Mouse (Mus musculus) limb, embryonic 11.5 days (tissue): Measurements from ENCODE around the gene Krtap12-1. TPM values are rescaled to one million over a fixed set of nuclear protein-coding genes. Genes with fewer than 3 reads are reported as not detected.
"Not testable (repeated sequence)": the region's sequence is repeated elsewhere in the genome, so short reads cannot be mapped to it uniquely, and the experiment has no call there.

Experiments
- ATAC-seq: fragments of 200-750 bp; cut with Nextera tagmentation; 2 replicates; pipeline ENCODE4 v1.8.0; 2017; ENCODE audit warnings: low read depth; ENCODE audit not compliant: insufficient number of reproducible peaks, low FRiP score, low TSS enrichment
- DNase-seq: peaks from one replicate; pipeline ENCODE4 v3.0.0-alpha.2; 2015; ENCODE audit warnings: low spot score
- H3K27ac ChIP-seq: fragments of 300-500 bp; sonication (generic); replicated peaks from 2 replicates; pipeline ENCODE4 v1.5.1; 2014; ENCODE audit warnings: low read depth, mild to moderate bottlenecking, low read length
- H3K27me3 ChIP-seq: fragments of 300-500 bp; sonication (generic); 2 replicates; pipeline ENCODE4 v1.6.1; 2014; ENCODE audit warnings: mild to moderate bottlenecking, low read length, mixed read lengths; ENCODE audit not compliant: control insufficient read depth, insufficient read depth
- H3K36me3 ChIP-seq: fragments of 300-500 bp; sonication (generic); 2 replicates; pipeline ENCODE4 v1.6.1; 2014; ENCODE audit warnings: mild to moderate bottlenecking, low read length, moderate library complexity, mixed read lengths; ENCODE audit not compliant: control insufficient read depth, insufficient read depth
- H3K4me1 ChIP-seq: fragments of 300-500 bp; sonication (generic); 2 replicates; pipeline ENCODE4 v1.6.1; 2014; ENCODE audit warnings: low read length, mixed read lengths; ENCODE audit not compliant: control insufficient read depth, insufficient read depth
- H3K4me2 ChIP-seq: fragments of 300-500 bp; sonication (generic); 2 replicates; pipeline ENCODE4 v1.6.1; 2014; ENCODE audit warnings: low read depth, mild to moderate bottlenecking, moderate library complexity; ENCODE audit not compliant: severe bottlenecking
- H3K4me3 ChIP-seq: fragments of 300-500 bp; sonication (generic); 2 replicates; pipeline ENCODE4 v1.5.1; 2014; ENCODE audit warnings: low read depth, low read length
- H3K9ac ChIP-seq: fragments of 300-500 bp; sonication (generic); 2 replicates; pipeline ENCODE4 v1.6.1; 2014; ENCODE audit warnings: mild to moderate bottlenecking, low read length
- H3K9me3 ChIP-seq: fragments of 300-500 bp; sonication (generic); 2 replicates; pipeline ENCODE4 v1.6.1; 2016; ENCODE audit warnings: low read length; ENCODE audit not compliant: control insufficient read depth
- WGBS: fragments of 180-500 bp; shearing (Covaris S2); extraction: QIAGEN DNeasy Blood & Tissue Kit; methylation state at CpG from one replicate; pipeline ENCODE4 v1.1.7; 2014; 5-methylcytosine and 5-hydroxymethylcytosine counted together
- polyA plus RNA-seq: library from polyadenylated mRNA; unstranded; fragments of >200 nt; fragmentation: Nextera tagmentation; extraction: Ambion mirVana; gene quantifications from 2 replicates; pipeline ENCODE4 v1.2.1, GENCODE M21; 2014

Krtap12-1 gene
- polyA plus RNA-seq, 1 experiment from 2014 or later = not detected

DNA sequence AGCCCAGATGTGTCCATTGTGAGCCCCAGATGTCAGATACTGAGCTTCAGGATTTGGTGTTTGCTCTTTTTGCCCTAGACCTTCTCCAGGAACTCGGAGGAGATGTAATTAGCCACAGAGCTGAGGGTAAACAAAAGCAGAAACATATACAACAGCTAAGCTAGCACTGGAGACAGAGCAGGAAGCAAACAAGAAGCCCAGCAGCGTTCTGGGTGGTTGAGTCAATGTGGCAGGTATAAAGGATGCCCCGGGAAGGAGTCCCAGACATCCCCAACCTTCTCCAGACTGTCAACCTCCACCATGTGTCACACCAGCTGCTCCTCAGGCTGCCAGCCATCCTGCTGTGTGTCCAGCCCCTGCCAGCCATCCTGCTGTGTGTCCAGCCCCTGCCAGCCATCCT, 5.8 kb downstream of the Krtap12-1 start, which contains the start of gene Gm10100:
Gene Gm10100 (plus strand): TSS at position 301 of the 400 bp plus-strand sequence.
- H3K4me1 ChIP-seq = no peaks in the 10 kb centered on the region
- no peak within 1 kb of the TSS for H3K4me2 ChIP-seq
- no peak for ATAC-seq
- H3K27me3 ChIP-seq = no peaks in the 10 kb centered on the region
- no peaks in the 10 kb centered on the region for H3K9me3 ChIP-seq
- no peak within 1 kb of the TSS for H3K9ac ChIP-seq
- H3K4me3 ChIP-seq = no peak within 1 kb of the TSS
- no peaks in the 10 kb centered on the region for H3K36me3 ChIP-seq
- no peak within 1 kb of the TSS for H3K27ac ChIP-seq
- 29% methylated on average over 3 of the region's 3 CpGs for WGBS
- DNase-seq = no peak

DNA sequence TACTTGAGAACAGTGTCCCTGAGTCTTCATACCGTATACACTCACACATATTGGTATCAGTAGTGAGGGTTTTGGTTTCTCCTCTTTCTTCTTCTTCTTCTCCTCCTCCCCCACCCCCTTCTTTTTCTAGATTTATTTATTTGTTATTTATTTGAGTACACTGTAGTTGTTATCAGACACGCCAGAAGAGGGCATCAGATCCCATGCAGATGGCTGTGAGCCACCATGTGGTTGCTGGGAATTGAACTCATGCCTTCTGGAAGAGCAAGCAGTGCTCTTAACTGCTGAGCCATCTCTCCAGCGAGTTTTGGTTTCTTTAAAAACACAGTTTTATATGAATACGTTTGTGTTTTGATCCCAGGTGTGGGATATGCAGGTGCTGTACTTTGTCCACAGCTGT, 7.9 kb downstream of the Krtap12-1 start:
- Histone ChIP-seq H3K27ac (no peak overlapping the region), H3K9ac (no peak overlapping the region), H3K4me1 (no peaks in the 10 kb centered on the region), H3K4me2 (no peak overlapping the region), H3K4me3 (no peak overlapping the region), H3K36me3 (no peaks in the 10 kb centered on the region), H3K9me3 (no peaks in the 10 kb centered on the region), H3K27me3 (no peaks in the 10 kb centered on the region)
- peak; percentile 26 for DNase-seq
- ATAC-seq = no peak
- 63% methylated on average over 4 of the region's 4 CpGs for WGBS

DNA sequence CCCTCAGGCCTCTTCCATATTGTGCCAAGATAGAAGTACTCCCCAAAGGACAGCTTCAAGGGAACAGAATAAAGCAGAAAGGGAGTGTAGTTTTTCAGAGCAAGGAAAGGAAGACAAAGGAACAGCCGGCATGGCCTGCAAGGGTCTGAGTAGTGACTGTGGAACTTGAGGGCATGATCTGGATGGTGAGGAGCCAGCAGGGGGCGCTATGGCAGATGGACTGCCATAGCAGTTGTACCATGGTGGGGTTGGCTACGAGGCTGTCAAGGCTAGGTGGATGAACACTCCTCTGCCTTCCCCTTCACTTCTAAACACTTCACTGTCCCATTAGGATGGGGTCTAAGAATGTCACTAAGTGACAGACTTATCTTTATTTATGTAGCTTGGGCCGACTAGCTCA, 8.8 kb downstream of the Krtap12-1 start:
- ATAC-seq (no peak), DNase-seq (peak; percentile 43)
- Histone ChIP-seq H3K36me3 (no peaks in the 10 kb centered on the region), H3K9ac (no peak overlapping the region), H3K27me3 (no peaks in the 10 kb centered on the region), H3K4me2 (no peak overlapping the region), H3K4me3 (no peak overlapping the region), H3K4me1 (no peaks in the 10 kb centered on the region), H3K9me3 (no peaks in the 10 kb centered on the region), H3K27ac (no peak overlapping the region)
- WGBS = 55% methylated on average over 4 of the region's 4 CpGs

DNA sequence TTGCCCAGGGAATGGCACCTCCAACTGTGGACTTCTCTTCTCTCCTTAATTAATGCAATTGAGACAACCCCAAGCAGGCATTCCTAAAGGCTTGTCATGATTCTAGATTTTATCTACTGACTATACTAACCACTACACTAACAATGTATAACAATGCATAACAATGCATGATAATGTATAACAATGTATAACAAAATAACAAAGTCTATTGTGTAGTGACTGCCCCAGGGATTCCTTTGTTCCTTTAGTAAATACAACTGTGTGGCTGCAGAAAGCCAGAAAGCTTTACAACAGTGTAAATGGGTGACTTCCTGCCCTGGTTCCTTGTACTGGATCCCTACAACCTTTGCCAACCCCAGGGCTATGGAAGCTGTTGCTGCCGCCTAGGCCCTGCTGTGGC, 15.5 kb downstream of the Krtap12-1 start:
- H3K9me3 ChIP-seq = no peaks in the 10 kb centered on the region
- WGBS = 76% methylated on average over 1 of the region's 1 CpGs
- H3K4me1 ChIP-seq = peaks cover 3% of the 10 kb centered on the region; the same call in 1 of the 2 replicates
- H3K4me3 ChIP-seq = no peak overlapping the region
- H3K27me3 ChIP-seq = no peaks in the 10 kb centered on the region
- H3K36me3 ChIP-seq = no peaks in the 10 kb centered on the region
- DNase-seq = no peak
- no peak overlapping the region for H3K27ac ChIP-seq
- no peak for ATAC-seq
- no peak overlapping the region for H3K9ac ChIP-seq
- no peak overlapping the region for H3K4me2 ChIP-seq

DNA sequence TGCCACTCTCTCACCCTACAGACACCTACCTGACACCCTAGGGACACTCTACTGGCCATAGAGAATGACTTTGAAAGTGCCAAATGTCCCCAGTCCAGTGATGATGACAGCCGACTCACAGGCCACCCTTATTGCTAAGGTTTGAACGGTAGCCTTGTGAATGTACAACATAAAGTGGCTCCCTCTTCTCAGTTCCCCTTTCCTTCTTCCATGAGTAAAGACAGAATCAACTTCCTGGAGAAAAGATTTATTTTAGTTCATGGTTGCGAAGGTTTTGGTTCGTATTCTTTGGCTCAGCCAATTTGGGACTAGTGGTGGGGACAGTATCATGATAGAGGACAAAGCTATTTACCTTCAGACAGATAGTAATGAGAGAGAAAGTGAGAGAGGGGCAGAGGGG, 18.5 kb downstream of the Krtap12-1 start:
- WGBS = 86% methylated on average over 4 of the region's 4 CpGs
- no peak overlapping the region for H3K27ac ChIP-seq
- H3K27me3 ChIP-seq = no peaks in the 10 kb centered on the region
- no peaks in the 10 kb centered on the region for H3K9me3 ChIP-seq
- ATAC-seq (no peak), DNase-seq (no peak)
- peaks cover 15% of the 10 kb centered on the region for H3K4me1 ChIP-seq
- H3K36me3 ChIP-seq = no peaks in the 10 kb centered on the region
- no peak overlapping the region for H3K4me3 ChIP-seq
- no peak overlapping the region for H3K4me2 ChIP-seq
- no peak overlapping the region for H3K9ac ChIP-seq

DNA sequence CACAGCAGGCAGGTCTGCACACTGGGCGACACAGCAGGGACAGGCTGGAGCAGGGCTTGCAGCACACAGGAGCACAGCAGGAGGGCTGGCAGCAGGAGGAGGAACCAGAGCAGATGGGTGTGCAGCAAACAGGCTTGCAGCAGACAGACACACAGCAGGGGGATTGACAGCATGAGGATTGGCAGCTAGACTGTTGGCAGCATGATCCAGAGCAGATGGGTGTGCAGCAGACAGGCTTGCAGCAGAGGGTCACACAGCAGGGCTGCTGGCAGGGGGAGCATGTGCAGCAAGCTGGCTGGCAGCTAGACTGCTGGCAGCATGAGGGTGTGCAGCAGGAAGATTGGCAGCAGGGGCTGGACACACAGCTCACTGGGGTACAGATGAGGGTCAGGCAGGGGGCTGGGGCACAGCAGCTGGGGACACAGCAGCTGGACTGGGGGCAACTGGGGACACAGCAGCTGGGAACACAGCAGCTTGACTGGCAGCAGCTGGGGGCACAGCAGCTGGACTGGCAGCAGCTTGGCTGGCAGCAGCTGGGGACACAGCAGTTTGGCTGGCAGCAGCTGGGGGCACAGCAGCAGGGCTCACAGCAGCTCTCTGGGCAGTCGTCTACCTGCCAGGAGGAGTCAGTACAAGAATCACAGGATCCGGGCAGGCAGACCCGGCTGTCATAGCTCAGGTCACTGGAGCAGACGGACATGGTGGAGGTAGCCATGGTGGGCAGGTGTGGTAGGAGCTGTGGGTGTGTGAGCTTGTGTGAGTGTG, 21.7 kb downstream of the Krtap12-1 start, which contains the start of gene Gm18596:
Gene Gm18596 (minus strand): TSS at position 715 of the 765 bp plus-strand sequence.
- not testable (repeated sequence) for H3K36me3 ChIP-seq, H3K9ac ChIP-seq, H3K27me3 ChIP-seq, ATAC-seq, H3K9me3 ChIP-seq, H3K4me3 ChIP-seq, H3K4me2 ChIP-seq
- 43% methylated on average over 4 of the region's 5 CpGs for WGBS
- peaks cover 15% of the 10 kb centered on the region for H3K4me1 ChIP-seq
- DNase-seq = peak; percentile 30
- peak within 1 kb of the TSS; percentile 26; the same call in 1 of the 2 replicates for H3K27ac ChIP-seq

DNA sequence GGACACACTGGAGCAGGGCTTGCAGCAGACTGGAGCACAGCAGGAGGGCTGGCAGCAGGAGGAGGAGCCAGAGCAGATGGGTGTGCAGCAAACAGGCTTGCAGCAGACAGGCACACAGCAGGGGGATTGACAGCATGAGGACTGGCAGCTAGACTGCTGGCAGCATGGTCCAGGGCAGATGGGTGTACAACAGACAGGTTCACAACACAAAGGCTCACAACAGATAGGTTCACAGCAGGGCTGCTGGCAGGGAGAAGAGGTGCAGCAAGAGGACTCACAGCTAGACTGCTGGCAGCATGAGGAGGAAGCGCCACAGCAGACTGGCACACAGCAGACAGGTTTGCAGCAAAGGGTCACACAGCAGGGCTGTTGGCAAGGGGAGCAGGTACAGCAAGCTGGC, 30.3 kb downstream of the Krtap12-1 start:
- H3K9ac ChIP-seq, H3K4me2 ChIP-seq, DNase-seq, H3K27me3 ChIP-seq, H3K36me3 ChIP-seq, ATAC-seq, H3K4me1 ChIP-seq, H3K4me3 ChIP-seq, H3K27ac ChIP-seq, H3K9me3 ChIP-seq: not testable (repeated sequence)
- WGBS = 67% methylated on average over 1 of the region's 1 CpGs

DNA sequence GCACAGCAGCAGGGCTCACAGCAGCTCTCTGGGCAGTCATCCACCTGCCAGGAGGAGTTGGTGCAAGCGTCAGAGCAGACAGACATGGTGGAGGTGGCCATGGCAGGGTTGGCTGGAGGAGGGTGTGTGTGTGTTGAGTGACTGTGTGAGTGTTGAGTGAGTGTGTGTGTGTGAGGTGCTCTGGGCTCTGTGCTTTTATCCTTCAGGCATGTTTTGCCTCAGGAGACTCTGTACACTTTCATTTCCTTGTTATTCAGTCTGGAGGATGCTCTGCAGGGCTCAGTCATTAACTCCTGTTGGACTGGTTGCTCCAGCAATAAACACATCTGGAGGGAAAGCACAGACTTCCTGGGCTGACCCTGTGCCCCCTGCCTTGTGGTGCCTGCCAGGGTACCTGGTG, 30.9 kb downstream of the Krtap12-1 start, which contains the start of gene Gm9736:
Gene Gm9736 (minus strand): TSS at position 101 of the 400 bp plus-strand sequence.
- not testable (repeated sequence) for H3K4me2 ChIP-seq, H3K4me3 ChIP-seq, H3K27ac ChIP-seq, H3K27me3 ChIP-seq, H3K9me3 ChIP-seq, H3K36me3 ChIP-seq, H3K4me1 ChIP-seq, H3K9ac ChIP-seq, ATAC-seq, DNase-seq
- 70% methylated on average over 1 of the region's 1 CpGs for WGBS
